Mouse (Mus musculus): Measurements from ENCODE around the gene Fat3. TPM values are rescaled to one million over a fixed set of nuclear protein-coding genes. Genes with fewer than 3 reads are reported as not detected.

Fat3 gene
- polyA plus RNA-seq, 1 experiment = not detected

GRCm38 (mm10) chr9:16074664-16075063 is 426.4 kb downstream of the Fat3 start:
- Histone ChIP-seq H3K4me1 (ENCODE audit: control insufficient read depth, insufficient read depth, low read length) (no peaks in the 10 kb centered on the region), H3K27ac (ENCODE audit: control insufficient read depth, insufficient read depth, low read depth, low read length, poor library complexity) (no peak overlapping the region), H3K4me3 (replicated peaks; ENCODE audit: control insufficient read depth, low read depth, low read length) (no peak overlapping the region)
- no peak for TF ChIP-seq POLR2A (IDR thresholded peaks at IDR 0.05; ENCODE audit: borderline replicate concordance, control insufficient read depth, low read depth, low read length)
- TF ChIP-seq CTCF (IDR thresholded peaks at IDR 0.05; ENCODE audit: control insufficient read depth, insufficient read depth, low read length) = no peak
- 64% methylated on average over 2 of the region's 2 CpGs for WGBS

GRCm38 (mm10) chr9:16074116-16074515 is 427.0 kb downstream of the Fat3 start:
- Histone ChIP-seq H3K27ac (ENCODE audit: control insufficient read depth, insufficient read depth, low read depth, low read length, poor library complexity) (no peak overlapping the region), H3K4me3 (replicated peaks; ENCODE audit: control insufficient read depth, low read depth, low read length) (no peak overlapping the region), H3K4me1 (ENCODE audit: control insufficient read depth, insufficient read depth, low read length) (no peaks in the 10 kb centered on the region)
- TF ChIP-seq CTCF (IDR thresholded peaks at IDR 0.05; ENCODE audit: control insufficient read depth, insufficient read depth, low read length) (no peak), POLR2A (IDR thresholded peaks at IDR 0.05; ENCODE audit: borderline replicate concordance, control insufficient read depth, low read depth, low read length) (no peak)
- WGBS = 67% methylated on average over 6 of the region's 6 CpGs

GRCm38 (mm10) chr9:16063447-16063846 is 437.6 kb downstream of the Fat3 start:
- TF ChIP-seq POLR2A (IDR thresholded peaks at IDR 0.05; ENCODE audit: borderline replicate concordance, control insufficient read depth, low read depth, low read length) = no peak
- TF ChIP-seq CTCF (IDR thresholded peaks at IDR 0.05; ENCODE audit: control insufficient read depth, insufficient read depth, low read length) = no peak

DNA sequence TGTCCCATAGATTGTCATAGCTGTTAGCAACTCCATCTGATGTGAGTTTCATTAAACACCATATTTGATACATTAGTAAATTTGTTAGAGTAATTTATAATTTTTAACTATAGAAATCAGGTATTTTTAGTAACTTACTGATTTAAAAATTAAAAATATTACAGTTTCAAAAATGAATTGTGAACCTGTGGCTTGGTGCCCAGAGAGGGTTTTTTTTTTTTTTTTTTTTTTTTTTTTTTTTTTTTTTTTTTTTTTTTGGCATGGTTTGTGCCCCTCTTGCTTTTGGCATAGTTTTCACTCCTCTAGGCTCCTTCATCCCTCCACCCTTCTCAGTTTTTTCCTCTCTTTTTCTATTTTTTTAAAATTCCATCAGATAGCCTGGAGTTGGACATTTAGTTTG is 438.6 kb downstream of the Fat3 start:
- Histone ChIP-seq H3K27ac (ENCODE audit: control insufficient read depth, insufficient read depth, low read depth, low read length, poor library complexity) (no peak overlapping the region), H3K4me3 (replicated peaks; ENCODE audit: control insufficient read depth, low read depth, low read length) (no peak overlapping the region), H3K4me1 (ENCODE audit: control insufficient read depth, insufficient read depth, low read length) (no peaks in the 10 kb centered on the region)
- TF ChIP-seq POLR2A (IDR thresholded peaks at IDR 0.05; ENCODE audit: borderline replicate concordance, control insufficient read depth, low read depth, low read length) (no peak), CTCF (IDR thresholded peaks at IDR 0.05; ENCODE audit: control insufficient read depth, insufficient read depth, low read length) (no peak)

More at GRCm38 (mm10) chr9:16063447-16063846, 437.6 kb downstream of the Fat3 start:
- 72% methylated on average over 4 of the region's 4 CpGs for WGBS
- Histone ChIP-seq H3K4me1 (ENCODE audit: control insufficient read depth, insufficient read depth, low read length) (no peaks in the 10 kb centered on the region), H3K4me3 (replicated peaks; ENCODE audit: control insufficient read depth, low read depth, low read length) (no peak overlapping the region), H3K27ac (ENCODE audit: control insufficient read depth, insufficient read depth, low read depth, low read length, poor library complexity) (no peak overlapping the region)

DNA sequence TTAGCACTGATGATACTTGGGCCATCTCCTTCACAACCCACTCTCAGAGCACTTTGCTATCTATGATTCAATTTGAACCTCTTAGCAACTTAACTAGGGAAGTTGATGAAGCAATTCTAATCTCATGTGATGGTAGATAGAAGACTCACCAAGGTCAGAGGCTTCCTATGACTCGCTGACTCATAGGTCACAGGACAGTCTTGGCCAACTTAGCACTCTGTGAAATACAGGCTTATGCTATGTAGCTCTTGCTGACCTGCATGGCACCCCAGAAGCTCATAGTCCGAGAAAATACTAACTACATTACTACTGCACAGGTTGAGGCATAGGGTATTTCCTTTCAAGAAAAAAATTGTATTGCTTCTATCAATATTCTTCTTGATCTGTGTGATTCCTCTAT is 454.4 kb downstream of the Fat3 start:
- TF ChIP-seq POLR2A (IDR thresholded peaks at IDR 0.05; ENCODE audit: borderline replicate concordance, control insufficient read depth, low read depth, low read length) (no peak), CTCF (IDR thresholded peaks at IDR 0.05; ENCODE audit: control insufficient read depth, insufficient read depth, low read length) (no peak)
- Histone ChIP-seq H3K4me3 (replicated peaks; ENCODE audit: control insufficient read depth, low read depth, low read length) (no peak overlapping the region), H3K27ac (ENCODE audit: control insufficient read depth, insufficient read depth, low read depth, low read length, poor library complexity) (no peak overlapping the region), H3K4me1 (ENCODE audit: control insufficient read depth, insufficient read depth, low read length) (no peaks in the 10 kb centered on the region)
- WGBS = 60% methylated on average over 2 of the region's 2 CpGs

DNA sequence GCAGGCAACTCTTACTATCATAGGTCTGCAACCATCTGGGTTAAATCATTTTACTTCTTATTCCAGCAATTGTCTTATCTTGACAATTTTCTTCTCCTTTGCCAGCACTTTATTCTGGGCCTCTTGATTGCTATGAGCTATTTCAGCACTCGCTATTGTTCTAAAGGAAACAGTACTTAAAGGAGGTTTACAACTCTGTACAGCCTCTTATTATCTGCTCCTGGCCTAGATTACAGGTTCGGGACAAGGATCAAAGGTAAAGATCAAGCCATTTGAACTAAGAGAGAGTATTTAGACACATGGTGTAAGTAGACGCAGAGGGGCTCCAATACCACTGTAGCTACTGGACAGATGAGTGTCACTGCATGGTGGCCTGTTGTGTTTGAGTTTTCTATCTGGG is 463.7 kb downstream of the Fat3 start:
- no peaks in the 10 kb centered on the region for H3K4me1 ChIP-seq (ENCODE audit: control insufficient read depth, insufficient read depth, low read length)
- no peak for TF ChIP-seq CTCF (IDR thresholded peaks at IDR 0.05; ENCODE audit: control insufficient read depth, insufficient read depth, low read length)
- TF ChIP-seq POLR2A (IDR thresholded peaks at IDR 0.05; ENCODE audit: borderline replicate concordance, control insufficient read depth, low read depth, low read length) = no peak
- WGBS = 62% methylated on average over 3 of the region's 3 CpGs
- no peak overlapping the region for H3K27ac ChIP-seq (ENCODE audit: control insufficient read depth, insufficient read depth, low read depth, low read length, poor library complexity)
- H3K4me3 ChIP-seq (replicated peaks; ENCODE audit: control insufficient read depth, low read depth, low read length) = no peak overlapping the region

DNA sequence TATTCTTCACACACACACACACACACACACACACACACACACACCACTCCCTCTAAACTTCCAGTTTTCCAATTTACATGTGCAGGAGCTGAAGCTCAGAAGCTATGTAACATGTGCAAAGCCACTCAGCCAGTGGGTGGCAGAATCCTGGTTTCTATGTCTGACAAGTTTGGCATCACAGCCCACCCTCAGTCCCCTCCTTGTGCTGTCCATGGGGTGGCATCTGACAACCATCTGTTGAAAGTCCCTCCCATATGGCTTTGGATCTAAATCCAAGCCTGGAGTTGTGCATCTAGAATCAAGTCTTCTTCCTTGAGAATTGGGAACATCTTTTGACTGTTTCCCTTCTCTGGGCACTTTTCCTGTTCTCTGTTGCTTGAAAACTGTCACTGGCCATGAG is 464.7 kb downstream of the Fat3 start:
- H3K27ac ChIP-seq (ENCODE audit: control insufficient read depth, insufficient read depth, low read depth, low read length, poor library complexity) = no peak overlapping the region
- H3K4me3 ChIP-seq (replicated peaks; ENCODE audit: control insufficient read depth, low read depth, low read length) = no peak overlapping the region
- no peaks in the 10 kb centered on the region for H3K4me1 ChIP-seq (ENCODE audit: control insufficient read depth, insufficient read depth, low read length)
- TF ChIP-seq POLR2A (IDR thresholded peaks at IDR 0.05; ENCODE audit: borderline replicate concordance, control insufficient read depth, low read depth, low read length) = no peak
- TF ChIP-seq CTCF (IDR thresholded peaks at IDR 0.05; ENCODE audit: control insufficient read depth, insufficient read depth, low read length) = no peak

DNA sequence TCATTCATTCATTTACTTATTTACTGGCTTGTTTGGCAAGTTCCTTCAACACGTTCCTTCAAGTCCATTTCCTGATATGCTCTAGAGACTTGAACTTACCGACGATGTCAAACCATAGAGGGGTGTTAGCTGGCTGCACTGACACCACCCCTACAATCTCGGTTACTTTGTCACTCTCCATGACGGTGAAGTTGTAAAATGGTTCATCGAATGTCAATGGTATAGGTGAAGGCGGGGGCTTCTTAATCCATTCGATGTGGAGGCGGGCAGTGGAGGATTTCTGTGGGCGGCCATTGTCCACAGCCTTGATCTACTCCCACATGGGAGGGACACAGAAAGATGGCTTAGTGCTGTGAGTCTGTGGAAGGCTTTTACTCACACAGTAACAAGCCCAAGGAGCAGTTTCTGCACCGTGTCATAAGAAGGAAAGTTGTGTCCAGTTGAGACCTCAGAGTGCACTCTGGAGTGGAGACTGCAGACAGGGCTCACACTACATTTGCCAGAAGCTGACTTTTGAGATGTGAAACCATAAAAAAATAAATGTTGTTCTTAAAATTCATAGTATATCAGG is 471.3 kb downstream of the Fat3 start:
- 83% methylated on average over 11 of the region's 11 CpGs for WGBS
- TF ChIP-seq CTCF (IDR thresholded peaks at IDR 0.05; ENCODE audit: control insufficient read depth, insufficient read depth, low read length) (no peak), POLR2A (IDR thresholded peaks at IDR 0.05; ENCODE audit: borderline replicate concordance, control insufficient read depth, low read depth, low read length) (no peak)

DNA sequence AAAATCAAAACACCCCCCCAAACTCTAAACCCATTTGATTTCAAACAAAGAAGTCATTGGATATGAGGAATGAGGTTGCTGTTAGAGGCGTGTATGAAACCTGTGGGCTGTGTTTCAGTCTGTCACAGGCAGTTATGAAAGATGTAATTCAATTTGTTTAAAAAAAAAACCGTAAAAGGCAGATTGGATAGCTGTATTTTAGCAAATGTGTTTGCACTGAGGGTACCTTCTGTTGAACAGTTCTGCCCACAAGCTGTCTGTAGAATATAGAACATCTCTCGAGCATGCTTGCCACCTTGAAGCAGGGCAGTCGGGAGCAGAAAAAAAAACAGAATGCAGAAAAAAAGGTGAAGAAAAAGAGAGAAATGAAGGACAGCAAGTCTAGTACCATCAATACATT is 472.0 kb downstream of the Fat3 start:
- Histone ChIP-seq H3K4me3 (replicated peaks; ENCODE audit: control insufficient read depth, low read depth, low read length) (no peak overlapping the region), H3K27ac (ENCODE audit: control insufficient read depth, insufficient read depth, low read depth, low read length, poor library complexity) (no peak overlapping the region), H3K4me1 (ENCODE audit: control insufficient read depth, insufficient read depth, low read length) (no peaks in the 10 kb centered on the region)
- TF ChIP-seq CTCF (IDR thresholded peaks at IDR 0.05; ENCODE audit: control insufficient read depth, insufficient read depth, low read length) (no peak), POLR2A (IDR thresholded peaks at IDR 0.05; ENCODE audit: borderline replicate concordance, control insufficient read depth, low read depth, low read length) (no peak)
- WGBS = 71% methylated on average over 4 of the region's 4 CpGs

More for the DNA sequence above, 471.3 kb downstream of the Fat3 start:
- H3K4me1 ChIP-seq (ENCODE audit: control insufficient read depth, insufficient read depth, low read length) = no peaks in the 10 kb centered on the region
- no peak overlapping the region for H3K4me3 ChIP-seq (replicated peaks; ENCODE audit: control insufficient read depth, low read depth, low read length)
- H3K27ac ChIP-seq (ENCODE audit: control insufficient read depth, insufficient read depth, low read depth, low read length, poor library complexity) = no peak overlapping the region

All from bone marrow, adult 2 months (tissue).